Mouse (Mus musculus): ENCODE results near the gene Naaladl2. TPM values are rescaled to one million over a fixed set of nuclear protein-coding genes. Genes with fewer than 3 reads are reported as not detected.

The Naaladl2 gene
- 2.2 TPM in 2 replicates for polyA plus RNA-seq (2012; rRNA removed)

- peak; percentile 76 to 83 for DNase-seq
- Histone ChIP-seq H3K4me3 (replicated peaks; ENCODE audit: insufficient read depth, low read depth, low read length) (peak within 1 kb of the TSS; percentile 63), H3K27ac (ENCODE audit: insufficient read depth, low read length) (peak within 1 kb of the TSS; percentile 88), H3K4me1 (ENCODE audit: control insufficient read depth, insufficient read depth, low read length) (no peaks in the 10 kb centered on the region; the same call in 1 of the 2 replicates), H3K27me3 (ENCODE audit: control insufficient read depth, insufficient read depth, low read length) (no peaks in the 10 kb centered on the region)
- WGBS, result under 1% methylated on average over 93 of the region's 93 CpGs
- TF ChIP-seq CTCF (IDR thresholded peaks at IDR 0.05; ENCODE audit: borderline replicate concordance, insufficient read depth, low read depth, low read length) (no peak), POLR2A (IDR thresholded peaks at IDR 0.05; ENCODE audit: borderline replicate concordance, insufficient read depth, low read length) (no peak)
These were observed at the start of gene Naaladl2 for GRCm38 (mm10) chr3:25143555-25144311. Naaladl2 (minus strand) TSS chr3:25144261.

- no peak for TF ChIP-seq CTCF (IDR thresholded peaks at IDR 0.05; ENCODE audit: borderline replicate concordance, insufficient read depth, low read depth, low read length)
- TF ChIP-seq POLR2A (IDR thresholded peaks at IDR 0.05; ENCODE audit: borderline replicate concordance, insufficient read depth, low read length), result no peak
- no peak for DNase-seq
- Histone ChIP-seq H3K4me1 (ENCODE audit: control insufficient read depth, insufficient read depth, low read length) (no peaks in the 10 kb centered on the region), H3K4me3 (replicated peaks; ENCODE audit: insufficient read depth, low read depth, low read length) (no peak overlapping the region), H3K27ac (ENCODE audit: insufficient read depth, low read length) (no peak overlapping the region), H3K27me3 (ENCODE audit: control insufficient read depth, insufficient read depth, low read length) (no peaks in the 10 kb centered on the region)
- 89% methylated on average over 13 of the region's 13 CpGs for WGBS
These were observed 7.7 kb upstream of the Naaladl2 start for GRCm38 (mm10) chr3:25151721-25152120.

DNA sequence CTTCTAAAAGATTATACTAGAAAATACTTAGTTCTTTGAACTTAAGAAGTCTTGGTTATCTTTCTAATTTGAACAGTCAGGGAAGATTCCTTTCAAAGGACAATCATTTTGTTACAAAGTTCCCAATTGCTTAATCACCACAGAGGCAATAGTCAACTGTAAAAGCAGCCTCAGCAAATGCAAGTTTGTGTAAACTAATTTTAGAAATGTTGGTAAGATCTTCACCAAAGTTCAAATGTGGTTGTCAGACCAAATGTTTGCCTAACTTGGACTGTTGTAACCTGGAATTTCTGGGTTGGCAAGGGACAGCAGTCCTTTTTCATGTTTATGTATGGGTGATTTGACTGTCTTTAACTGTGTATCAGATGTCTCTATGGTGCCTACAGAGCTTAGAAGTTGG, 3.2 kb upstream of the Naaladl2 start:
- DNase-seq, result no peak
- Histone ChIP-seq H3K4me1 (ENCODE audit: control insufficient read depth, insufficient read depth, low read length) (no peaks in the 10 kb centered on the region; the same call in 1 of the 2 replicates), H3K27ac (ENCODE audit: insufficient read depth, low read length) (no peak overlapping the region), H3K27me3 (ENCODE audit: control insufficient read depth, insufficient read depth, low read length) (no peaks in the 10 kb centered on the region), H3K4me3 (replicated peaks; ENCODE audit: insufficient read depth, low read depth, low read length) (no peak overlapping the region)
- TF ChIP-seq CTCF (IDR thresholded peaks at IDR 0.05; ENCODE audit: borderline replicate concordance, insufficient read depth, low read depth, low read length), result no peak
- no peak for TF ChIP-seq POLR2A (IDR thresholded peaks at IDR 0.05; ENCODE audit: borderline replicate concordance, insufficient read depth, low read length)

- Histone ChIP-seq H3K4me1 (ENCODE audit: control insufficient read depth, insufficient read depth, low read length) (no peaks in the 10 kb centered on the region; the same call in 1 of the 2 replicates), H3K27ac (ENCODE audit: insufficient read depth, low read length) (no peak overlapping the region; the same call in 1 of the 2 replicates), H3K4me3 (replicated peaks; ENCODE audit: insufficient read depth, low read depth, low read length) (no peak overlapping the region), H3K27me3 (ENCODE audit: control insufficient read depth, insufficient read depth, low read length) (no peaks in the 10 kb centered on the region)
- no peak for TF ChIP-seq POLR2A (IDR thresholded peaks at IDR 0.05; ENCODE audit: borderline replicate concordance, insufficient read depth, low read length)
- 15% methylated on average over 8 of the region's 8 CpGs for WGBS
- DNase-seq, result peak; percentile 51 to 74
These were observed 1.1 kb upstream of the Naaladl2 start for GRCm38 (mm10) chr3:25144961-25145697.

DNA sequence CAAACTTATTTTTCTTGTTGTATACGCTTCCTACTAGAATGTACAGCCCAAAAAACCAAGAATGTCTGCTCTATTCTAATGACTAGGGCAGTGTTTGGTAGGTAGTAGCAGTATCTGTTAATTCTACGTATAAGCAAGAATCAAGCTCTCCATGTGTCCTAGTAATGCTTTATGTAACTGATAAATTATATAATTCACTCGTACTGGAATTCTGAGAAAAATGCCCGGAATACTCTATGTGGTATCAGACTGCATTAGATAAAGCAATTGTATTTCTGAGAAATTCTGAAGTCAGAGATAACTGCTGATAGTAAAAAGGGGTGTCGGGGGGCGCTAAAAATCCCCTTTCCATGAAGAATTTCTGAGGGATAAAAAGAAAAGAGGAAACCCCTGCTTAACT, 950 bp downstream of the Naaladl2 start:
- 21% methylated on average over 6 of the region's 6 CpGs for WGBS
- Histone ChIP-seq H3K27ac (ENCODE audit: insufficient read depth, low read length) (peak overlapping the region; percentile 88), H3K4me3 (replicated peaks; ENCODE audit: insufficient read depth, low read depth, low read length) (peak overlapping the region; percentile 63), H3K4me1 (ENCODE audit: control insufficient read depth, insufficient read depth, low read length) (no peaks in the 10 kb centered on the region; the same call in 1 of the 2 replicates), H3K27me3 (ENCODE audit: control insufficient read depth, insufficient read depth, low read length) (no peaks in the 10 kb centered on the region)
- no peak for DNase-seq
- no peak for TF ChIP-seq CTCF (IDR thresholded peaks at IDR 0.05; ENCODE audit: borderline replicate concordance, insufficient read depth, low read depth, low read length)

- TF ChIP-seq CTCF (IDR thresholded peaks at IDR 0.05; ENCODE audit: borderline replicate concordance, insufficient read depth, low read depth, low read length) (no peak), POLR2A (IDR thresholded peaks at IDR 0.05; ENCODE audit: borderline replicate concordance, insufficient read depth, low read length) (no peak)
- H3K4me1 ChIP-seq (ENCODE audit: control insufficient read depth, insufficient read depth, low read length), result no peaks in the 10 kb centered on the region
- H3K27me3 ChIP-seq (ENCODE audit: control insufficient read depth, insufficient read depth, low read length), result no peaks in the 10 kb centered on the region
- no peak overlapping the region for H3K27ac ChIP-seq (ENCODE audit: insufficient read depth, low read length)
- DNase-seq, result no peak
- no peak overlapping the region for H3K4me3 ChIP-seq (replicated peaks; ENCODE audit: insufficient read depth, low read depth, low read length)
- WGBS, result 70% methylated on average over 3 of the region's 3 CpGs
These were observed 12.2 kb downstream of the Naaladl2 start for GRCm38 (mm10) chr3:25131848-25132247.

GRCm38 (mm10) chr3:25127864-25128263, 16.2 kb downstream of the Naaladl2 start:
- H3K27me3 ChIP-seq (ENCODE audit: control insufficient read depth, insufficient read depth, low read length), result no peaks in the 10 kb centered on the region
- H3K4me3 ChIP-seq (replicated peaks; ENCODE audit: insufficient read depth, low read depth, low read length), result no peak overlapping the region
- no peak for TF ChIP-seq CTCF (IDR thresholded peaks at IDR 0.05; ENCODE audit: borderline replicate concordance, insufficient read depth, low read depth, low read length)
- TF ChIP-seq POLR2A (IDR thresholded peaks at IDR 0.05; ENCODE audit: borderline replicate concordance, insufficient read depth, low read length), result no peak
- no peak overlapping the region for H3K27ac ChIP-seq (ENCODE audit: insufficient read depth, low read length)
- no peak for DNase-seq
- no peaks in the 10 kb centered on the region; the same call in 1 of the 2 replicates for H3K4me1 ChIP-seq (ENCODE audit: control insufficient read depth, insufficient read depth, low read length)
- WGBS, result 34% methylated on average over 4 of the region's 4 CpGs
